Mouse (Mus musculus) left cerebral cortex, adult 11 months (tissue): ENCODE data around the gene Ywhae.

Experiments used
- DNase-seq: peaks from one replicate; pipeline ENCODE4 v3.0.0; 2022; ENCODE audit warnings: low spot score

The Ywhae gene

GRCm38 (mm10) chr11:75794602-75795320 lies 62.1 kb downstream of the Ywhae start:
- DNase-seq = no peak

- DNase-seq = no peak
These were observed 62.6 kb downstream of the Ywhae start for GRCm38 (mm10) chr11:75795321-75795636.

GRCm38 (mm10) chr11:75796029-75796445 lies 63.4 kb downstream of the Ywhae start, which contains the start of gene Doc2b:
TSS of gene Doc2b (minus strand) at chr11:75796049.
- peak; percentile 32 for DNase-seq

GRCm38 (mm10) chr11:75796536-75797246 lies 64.0 kb downstream of the Ywhae start:
- DNase-seq = no peak

- no peak for DNase-seq
These were observed 68.7 kb downstream of the Ywhae start for GRCm38 (mm10) chr11:75801369-75801768.

- DNase-seq = no peak
These were observed 69.3 kb downstream of the Ywhae start for GRCm38 (mm10) chr11:75801771-75802550.

- no peak for DNase-seq
These were observed 74.8 kb downstream of the Ywhae start for GRCm38 (mm10) chr11:75807486-75807885.

GRCm38 (mm10) chr11:75810526-75810925 lies 77.9 kb downstream of the Ywhae start:
- no peak for DNase-seq

GRCm38 (mm10) chr11:75811900-75812299 lies 79.2 kb downstream of the Ywhae start:
- DNase-seq = no peak

GRCm38 (mm10) chr11:75813085-75813484 lies 80.4 kb downstream of the Ywhae start:
- no peak for DNase-seq
